Mouse (Mus musculus): ENCODE measurements at regions not wholly inside any gene's neighbourhood (a gene's known extent, or its start where the extent isn't known, plus 50 kb on each side); places are given as distances from the start of the nearest gene placed in this dataset.

DNA sequence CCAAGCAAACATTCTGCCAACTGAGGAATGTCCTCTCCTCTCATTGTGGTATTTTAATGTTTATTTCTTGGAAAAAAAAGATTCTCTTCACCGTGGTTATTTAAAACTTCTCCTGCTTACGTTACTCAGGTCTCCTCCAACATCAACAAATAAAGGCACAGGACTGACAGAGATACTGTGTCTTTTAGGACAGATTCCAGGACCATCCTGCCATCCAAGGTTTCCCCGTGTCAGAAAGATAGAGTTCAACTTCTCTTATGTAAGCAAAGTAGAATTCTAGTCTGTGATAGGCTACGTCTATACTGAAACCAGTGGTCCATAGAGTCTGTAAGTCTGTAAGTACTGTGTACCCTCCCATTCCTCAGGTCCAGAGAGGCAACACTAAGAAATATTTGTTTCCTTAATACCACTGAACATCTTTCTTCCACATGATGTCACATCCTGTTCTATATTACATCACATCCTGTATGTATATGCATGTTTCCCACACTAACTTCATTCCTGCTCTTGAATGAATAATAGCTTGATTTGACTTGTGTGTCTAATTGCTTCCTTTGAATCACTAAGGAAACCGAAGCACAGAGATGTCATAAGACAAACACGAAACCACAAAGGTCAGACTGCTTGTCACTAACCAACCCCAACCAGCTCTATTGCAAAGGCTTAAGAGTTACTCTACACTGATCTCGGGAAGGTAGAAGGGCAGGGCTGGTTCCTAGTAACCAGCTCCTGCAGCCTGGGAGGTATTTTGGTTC, 353.2 kb upstream of the Trib2 start:
- Histone ChIP-seq H3K4me1 (ENCODE audit: control insufficient read depth, insufficient read depth, insufficient read length, low read length) (peaks cover 2% of the 10 kb centered on the region; the same call in 1 of the 2 replicates), H3K4me3 (ENCODE audit: insufficient read depth, low read depth, low read length) (no peak overlapping the region), H3K27ac (replicated peaks; ENCODE audit: low read depth, low read length) (no peak overlapping the region)

GRCm38 (mm10) chr12:16167793-16168343, 351.1 kb upstream of the Trib2 start:
- Histone ChIP-seq H3K4me1 (ENCODE audit: control insufficient read depth, insufficient read depth, insufficient read length, low read length) (peaks cover 2% of the 10 kb centered on the region; the same call in 1 of the 2 replicates), H3K4me3 (ENCODE audit: insufficient read depth, low read depth, low read length) (no peak overlapping the region), H3K27ac (replicated peaks; ENCODE audit: low read depth, low read length) (no peak overlapping the region)

- H3K27ac ChIP-seq (replicated peaks; ENCODE audit: low read depth, low read length) = no peak overlapping the region
Measured at GRCm38 (mm10) chr12:16165126-16165525, 348.4 kb upstream of the Trib2 start.

DNA sequence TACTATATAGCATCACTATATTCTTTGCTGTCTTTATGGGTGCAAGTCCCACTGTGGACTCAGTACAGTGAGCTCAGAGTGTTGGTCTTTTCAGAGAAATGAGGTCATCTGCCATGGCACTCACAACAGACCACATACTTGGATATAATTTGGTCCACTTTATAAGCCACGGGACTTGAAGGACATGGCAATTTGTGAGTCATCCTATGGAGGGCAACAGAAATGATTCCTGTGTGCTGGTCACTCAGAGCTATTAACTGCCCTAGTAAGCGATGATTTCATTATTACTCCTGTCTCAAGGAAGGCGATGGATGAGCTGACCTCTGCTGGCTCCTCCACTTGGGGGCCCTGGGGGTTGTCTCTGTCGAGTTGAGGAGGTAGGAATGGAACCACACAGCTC, 345.2 kb upstream of the Trib2 start:
- peaks cover 8% of the 10 kb centered on the region for H3K4me1 ChIP-seq (ENCODE audit: control insufficient read depth, insufficient read depth, insufficient read length, low read length)
- no peak overlapping the region for H3K27ac ChIP-seq (replicated peaks; ENCODE audit: low read depth, low read length)
- no peak overlapping the region for H3K4me3 ChIP-seq (ENCODE audit: insufficient read depth, low read depth, low read length)

More at GRCm38 (mm10) chr12:16165126-16165525, 348.4 kb upstream of the Trib2 start:
- Histone ChIP-seq H3K4me3 (ENCODE audit: insufficient read depth, low read depth, low read length) (no peak overlapping the region), H3K4me1 (ENCODE audit: control insufficient read depth, insufficient read depth, insufficient read length, low read length) (no peaks in the 10 kb centered on the region)

DNA sequence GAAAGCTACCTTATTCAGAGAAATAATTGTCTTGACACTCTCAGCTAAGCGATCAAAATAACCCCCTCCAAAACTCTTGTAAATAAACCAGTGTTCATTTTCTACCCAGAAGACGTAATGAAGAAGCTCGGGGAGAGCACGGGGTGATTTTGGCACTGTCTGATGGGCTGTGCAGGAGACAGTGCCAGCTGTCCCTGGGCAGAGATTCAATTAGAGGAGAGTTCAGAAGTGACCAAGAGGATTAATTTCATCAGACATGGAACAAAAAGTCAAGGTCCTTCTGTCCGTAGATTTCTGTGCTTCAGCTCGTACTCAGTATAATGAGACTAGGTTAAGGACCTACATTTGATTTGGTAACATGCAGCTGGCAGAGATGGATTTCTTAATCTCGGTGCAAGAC, 341.2 kb upstream of the Trib2 start:
- H3K4me1 ChIP-seq (ENCODE audit: control insufficient read depth, insufficient read depth, insufficient read length, low read length) = peaks cover 8% of the 10 kb centered on the region
- H3K27ac ChIP-seq (replicated peaks; ENCODE audit: low read depth, low read length) = peak overlapping the region; percentile 12; the same call in 1 of the 2 replicates
- H3K4me3 ChIP-seq (ENCODE audit: insufficient read depth, low read depth, low read length) = no peak overlapping the region

GRCm38 (mm10) chr12:16155791-16156558, 339.3 kb upstream of the Trib2 start:
- no peak overlapping the region for H3K4me3 ChIP-seq (ENCODE audit: insufficient read depth, low read depth, low read length)
- no peak overlapping the region for H3K27ac ChIP-seq (replicated peaks; ENCODE audit: low read depth, low read length)
- H3K4me1 ChIP-seq (ENCODE audit: control insufficient read depth, insufficient read depth, insufficient read length, low read length) = peaks cover 15% of the 10 kb centered on the region

DNA sequence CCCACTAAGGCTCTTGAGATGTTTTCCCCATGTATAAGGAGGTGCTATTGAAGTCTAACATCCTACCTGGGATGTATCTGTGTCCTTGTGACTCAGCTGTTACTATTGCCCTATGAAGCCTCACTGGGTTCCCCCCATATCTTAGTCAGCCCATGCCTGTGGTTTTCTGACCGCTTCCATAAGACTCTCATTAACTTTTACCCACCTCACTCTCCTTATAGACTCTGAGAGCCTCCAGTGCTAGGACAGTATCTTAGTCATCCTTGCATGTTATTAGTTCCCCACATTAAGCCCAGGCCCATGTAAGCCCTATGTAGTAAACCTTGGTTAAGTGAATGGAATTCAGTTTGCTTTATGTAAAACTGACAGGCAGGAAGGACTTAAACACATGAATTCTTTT, 337.5 kb upstream of the Trib2 start:
- no peak overlapping the region for H3K4me3 ChIP-seq (ENCODE audit: insufficient read depth, low read depth, low read length)
- no peak overlapping the region for H3K27ac ChIP-seq (replicated peaks; ENCODE audit: low read depth, low read length)
- peaks cover 14% of the 10 kb centered on the region for H3K4me1 ChIP-seq (ENCODE audit: control insufficient read depth, insufficient read depth, insufficient read length, low read length)

GRCm38 (mm10) chr12:16152108-16152507, 335.4 kb upstream of the Trib2 start:
- Histone ChIP-seq H3K4me3 (ENCODE audit: insufficient read depth, low read depth, low read length) (no peak overlapping the region), H3K4me1 (ENCODE audit: control insufficient read depth, insufficient read depth, insufficient read length, low read length) (peaks cover 10% of the 10 kb centered on the region), H3K27ac (replicated peaks; ENCODE audit: low read depth, low read length) (no peak overlapping the region)

- peak overlapping the region; percentile 78 for H3K27ac ChIP-seq (replicated peaks; ENCODE audit: low read depth, low read length)
- peaks cover 10% of the 10 kb centered on the region for H3K4me1 ChIP-seq (ENCODE audit: control insufficient read depth, insufficient read depth, insufficient read length, low read length)
- H3K4me3 ChIP-seq (ENCODE audit: insufficient read depth, low read depth, low read length) = peak overlapping the region; percentile 16; the same call in 1 of the 2 replicates
Measured at GRCm38 (mm10) chr12:16151170-16151702, 334.5 kb upstream of the Trib2 start.

DNA sequence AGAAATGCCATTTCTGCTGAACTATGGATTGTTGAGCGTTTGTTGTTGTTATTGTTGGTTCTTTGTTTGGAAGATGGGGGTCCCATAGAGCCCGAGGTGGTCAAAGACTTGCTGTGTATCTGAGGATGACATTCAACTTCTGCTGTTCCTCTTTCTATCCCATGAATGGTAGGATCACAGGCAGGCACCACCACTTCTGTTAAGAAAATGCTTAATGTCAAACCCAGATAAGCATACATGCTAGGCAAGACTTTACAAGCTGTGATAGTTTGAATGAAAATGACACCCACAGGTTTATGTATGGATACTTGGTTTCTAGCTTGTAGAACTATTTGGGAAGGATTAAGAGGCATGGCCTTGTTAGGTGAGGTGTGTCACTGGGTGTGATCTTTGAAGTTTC, 330.2 kb upstream of the Trib2 start:
- H3K4me3 ChIP-seq (ENCODE audit: insufficient read depth, low read depth, low read length) = no peak overlapping the region
- H3K27ac ChIP-seq (replicated peaks; ENCODE audit: low read depth, low read length) = no peak overlapping the region
- peaks cover 12% of the 10 kb centered on the region for H3K4me1 ChIP-seq (ENCODE audit: control insufficient read depth, insufficient read depth, insufficient read length, low read length)

- H3K27ac ChIP-seq (replicated peaks; ENCODE audit: low read depth, low read length) = no peak overlapping the region
- H3K4me3 ChIP-seq (ENCODE audit: insufficient read depth, low read depth, low read length) = no peak overlapping the region
- peaks cover 5% of the 10 kb centered on the region; the same call in 1 of the 2 replicates for H3K4me1 ChIP-seq (ENCODE audit: control insufficient read depth, insufficient read depth, insufficient read length, low read length)
Measured at GRCm38 (mm10) chr12:16145621-16146020, 328.9 kb upstream of the Trib2 start.

DNA sequence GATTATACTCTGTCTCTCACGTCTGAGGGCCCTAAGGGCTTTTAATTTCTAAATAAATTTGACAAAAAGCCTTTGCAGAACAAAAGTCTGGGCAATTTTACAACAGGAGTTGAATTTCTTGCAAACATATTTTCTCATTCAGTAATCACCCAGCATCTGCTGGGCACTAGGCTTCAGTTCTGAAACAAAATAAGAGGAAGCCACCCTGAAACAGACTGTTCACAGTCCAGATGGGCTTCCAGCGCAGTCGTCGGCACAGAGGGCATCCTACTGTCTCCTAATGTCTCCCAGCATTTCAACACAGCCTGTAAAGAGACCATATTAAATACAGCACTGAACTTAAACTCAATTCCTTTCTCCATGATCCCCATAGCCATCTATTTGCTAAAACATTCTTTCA, 324.5 kb upstream of the Trib2 start:
- peaks cover 12% of the 10 kb centered on the region; the same call in 1 of the 2 replicates for H3K4me1 ChIP-seq (ENCODE audit: control insufficient read depth, insufficient read depth, insufficient read length, low read length)
- peak overlapping the region; percentile 81 for H3K27ac ChIP-seq (replicated peaks; ENCODE audit: low read depth, low read length)
- H3K4me3 ChIP-seq (ENCODE audit: insufficient read depth, low read depth, low read length) = no peak overlapping the region

- Histone ChIP-seq H3K27ac (replicated peaks; ENCODE audit: low read depth, low read length) (peak overlapping the region; percentile 81), H3K4me1 (ENCODE audit: control insufficient read depth, insufficient read depth, insufficient read length, low read length) (peaks cover 10% of the 10 kb centered on the region; the same call in 1 of the 2 replicates), H3K4me3 (ENCODE audit: insufficient read depth, low read depth, low read length) (no peak overlapping the region)
Measured at GRCm38 (mm10) chr12:16140511-16141110, 323.9 kb upstream of the Trib2 start.

GRCm38 (mm10) chr12:16139152-16139551, 322.4 kb upstream of the Trib2 start:
- peaks cover 8% of the 10 kb centered on the region; the same call in 1 of the 2 replicates for H3K4me1 ChIP-seq (ENCODE audit: control insufficient read depth, insufficient read depth, insufficient read length, low read length)
- H3K4me3 ChIP-seq (ENCODE audit: insufficient read depth, low read depth, low read length) = no peak overlapping the region

GRCm38 (mm10) chr12:16137801-16138200, 321.1 kb upstream of the Trib2 start:
- Histone ChIP-seq H3K27ac (replicated peaks; ENCODE audit: low read depth, low read length) (no peak overlapping the region), H3K4me3 (ENCODE audit: insufficient read depth, low read depth, low read length) (no peak overlapping the region), H3K4me1 (ENCODE audit: control insufficient read depth, insufficient read depth, insufficient read length, low read length) (peaks cover 8% of the 10 kb centered on the region)

More at GRCm38 (mm10) chr12:16139152-16139551, 322.4 kb upstream of the Trib2 start:
- no peak overlapping the region for H3K27ac ChIP-seq (replicated peaks; ENCODE audit: low read depth, low read length)

All from brown adipose tissue, adult 24 weeks (tissue).